Mouse (Mus musculus) G1E (cell line): ENCODE data around the gene Atf3. TPM values are rescaled to one million over a fixed set of nuclear protein-coding genes. Genes with fewer than 3 reads are reported as not detected.

ENCODE experiments used
- ATAC-seq: 2 replicates; pipeline ENCODE4 v1.8.0; 2016; ENCODE audit warnings: mild to moderate bottlenecking; ENCODE audit not compliant: insufficient number of reproducible peaks, poor library complexity, low FRiP score, severe bottlenecking; ENCODE audit errors: extremely low read depth
- DNase-seq: peaks from one replicate; pipeline ENCODE4 v3.0.0; 2012; ENCODE audit warnings: low spot score
- H3K27me3 ChIP-seq: 2 replicates; pipeline ENCODE4 v1.6.1; 2012; ENCODE audit warnings: mild to moderate bottlenecking, low read length, inconsistent platforms; ENCODE audit not compliant: insufficient read depth
- H3K36me3 ChIP-seq: replicated peaks from 2 replicates; pipeline ENCODE3; 2012; ENCODE audit warnings: mild to moderate bottlenecking, inconsistent platforms
- H3K4me1 ChIP-seq: 2 replicates; pipeline ENCODE4 v1.6.1; 2012; ENCODE audit warnings: low read depth, low read length, inconsistent platforms, mixed read lengths; ENCODE audit not compliant: insufficient read depth
- H3K4me3 ChIP-seq: 2 replicates; pipeline ENCODE4 v1.5.1; 2012; ENCODE audit warnings: low read depth, mild to moderate bottlenecking, inconsistent platforms, low read length, moderate library complexity, mixed read lengths
- H3K9me3 ChIP-seq: replicated peaks from 2 replicates; pipeline ENCODE4 v1.6.1; 2012; ENCODE audit warnings: inconsistent platforms
- CTCF ChIP-seq: IDR thresholded peaks from 2 replicates; pipeline ENCODE4 v1.5.1; 2012; ENCODE audit warnings: low read depth, low read length, inconsistent platforms, mixed read lengths
- GATA1 ChIP-seq: IDR thresholded peaks from 2 replicates; pipeline ENCODE4 v1.6.1; 2012; ENCODE audit warnings: borderline replicate concordance, low read length, inconsistent platforms, mixed read lengths
- GATA2 ChIP-seq: IDR thresholded peaks from 2 replicates; pipeline ENCODE4 v1.6.1; 2012; ENCODE audit warnings: low read depth, low read length, inconsistent platforms, borderline replicate concordance
- POLR2AphosphoS5 ChIP-seq: IDR thresholded peaks from 2 replicates; pipeline ENCODE4 v1.6.1; 2012; ENCODE audit warnings: low read depth, low read length, inconsistent platforms; ENCODE audit not compliant: insufficient replicate concordance
- TAL1 ChIP-seq: conservative IDR thresholded peaks from 2 replicates; pipeline ENCODE4 v1.6.1; 2012; ENCODE audit warnings: low read depth, low read length, inconsistent platforms, mixed read lengths
- polyA plus RNA-seq: library from polyadenylated mRNA; stranded (reverse); fragments of >175 nt; gene quantifications from 2 replicates; pipeline ENCODE4 v1.2.3, GENCODE M21; 2012
- total RNA-seq, 2 experiments: library from RNA; stranded (forward) in 1 of 2; stranded (reverse) in 1 of 2; fragments of 200-1000 nt in 1 of 2; fragments of >200 nt in 1 of 2; fragmentation: Nextera tagmentation in 1 of 2; gene quantifications; 2 replicates each; pipeline ENCODE4 v1.2.3; 2014 to 2017

Atf3 gene
- total and polyA plus RNA-seq, 3 experiments: 0.16 TPM; not detected in 2

DNA sequence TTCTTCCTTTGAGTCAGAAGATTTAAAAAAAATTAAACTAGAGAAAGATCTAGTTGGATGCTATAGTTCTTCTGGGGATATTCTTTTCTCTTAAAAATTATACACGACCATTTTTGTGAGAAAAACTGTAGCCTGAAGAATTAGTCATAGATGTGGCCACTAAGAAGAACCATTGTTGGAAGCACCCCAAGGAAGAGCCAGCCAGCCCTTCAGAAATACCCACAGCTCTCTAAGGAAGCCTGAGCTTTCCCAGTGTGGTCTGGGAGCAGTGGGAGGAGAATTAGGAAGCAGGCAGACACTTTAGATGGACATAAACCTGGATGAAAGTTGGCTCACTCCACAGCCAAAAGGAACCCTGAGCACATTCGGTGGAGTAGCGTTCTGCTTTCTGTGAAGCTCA is 40.7 kb upstream of the Atf3 start:
- ATAC-seq (no peak), DNase-seq (no peak)
- H3K4me3 ChIP-seq: no peak overlapping the region
- H3K9me3 ChIP-seq: no peaks in the 10 kb centered on the region
- H3K4me1 ChIP-seq: no peaks in the 10 kb centered on the region
- TF ChIP-seq GATA1: no peak
- no peak for TF ChIP-seq TAL1
- TF ChIP-seq POLR2AphosphoS5: no peak
- TF ChIP-seq GATA2: no peak
- no peaks in the 10 kb centered on the region for H3K36me3 ChIP-seq
- peaks cover 19% of the 10 kb centered on the region; the same call in 1 of the 2 replicates for H3K27me3 ChIP-seq

DNA sequence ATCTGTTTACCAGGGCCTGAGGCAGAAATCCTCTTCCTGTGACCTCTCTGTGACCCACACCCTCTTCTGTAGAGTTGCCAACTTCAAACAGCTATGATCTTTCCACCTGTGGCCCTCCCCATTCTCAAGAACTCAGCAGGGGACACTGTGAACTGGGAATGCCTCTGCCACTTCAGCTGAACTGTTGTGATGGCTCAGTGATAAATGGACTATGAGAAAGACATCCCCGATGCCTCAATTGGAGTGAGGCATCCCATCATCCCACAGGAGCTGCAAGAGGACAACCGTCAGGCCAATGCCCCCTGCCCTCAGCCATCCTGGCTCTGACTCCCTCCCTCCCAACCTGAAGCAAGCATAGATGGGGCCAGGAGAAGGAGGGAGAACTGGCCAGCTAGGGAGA is 40.1 kb upstream of the Atf3 start:
- H3K4me1 ChIP-seq: no peaks in the 10 kb centered on the region
- H3K36me3 ChIP-seq: no peaks in the 10 kb centered on the region
- no peaks in the 10 kb centered on the region for H3K9me3 ChIP-seq
- H3K4me3 ChIP-seq: no peak overlapping the region
- no peak for DNase-seq
- peaks cover 19% of the 10 kb centered on the region; the same call in 1 of the 2 replicates for H3K27me3 ChIP-seq
- ATAC-seq: no peak
- no peak for TF ChIP-seq GATA1
- no peak for TF ChIP-seq TAL1
- no peak for TF ChIP-seq POLR2AphosphoS5
- TF ChIP-seq GATA2: no peak
- TF ChIP-seq CTCF: no peak

DNA sequence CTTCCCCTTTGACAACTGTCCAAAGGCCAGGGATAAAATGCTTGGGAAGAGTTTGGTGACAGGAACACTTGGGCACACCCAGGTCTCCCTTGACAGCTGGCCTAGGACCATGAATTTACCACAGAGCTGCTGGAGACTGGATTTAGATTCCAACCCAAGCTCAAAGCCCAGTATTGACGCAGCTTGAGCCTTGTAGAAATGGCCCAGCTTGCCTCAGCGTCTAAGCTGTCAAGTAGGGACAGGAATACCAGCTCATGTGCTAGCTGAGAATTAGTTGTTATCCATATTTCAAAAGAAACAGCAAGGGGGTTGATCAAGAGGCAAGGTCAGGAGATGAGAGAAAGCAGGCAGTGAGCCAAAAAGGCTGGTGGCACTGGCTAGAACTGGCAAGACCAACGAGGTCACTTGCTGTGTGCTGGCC is 39.5 kb upstream of the Atf3 start:
- TF ChIP-seq GATA1: no peak
- no peak for TF ChIP-seq TAL1
- no peak for TF ChIP-seq POLR2AphosphoS5
- TF ChIP-seq CTCF: no peak
- no peak for TF ChIP-seq GATA2
- ATAC-seq (no peak), DNase-seq (no peak)
- peaks cover 19% of the 10 kb centered on the region; the same call in 1 of the 2 replicates for H3K27me3 ChIP-seq
- no peak overlapping the region for H3K4me3 ChIP-seq
- no peaks in the 10 kb centered on the region for H3K4me1 ChIP-seq
- no peaks in the 10 kb centered on the region for H3K9me3 ChIP-seq
- no peaks in the 10 kb centered on the region for H3K36me3 ChIP-seq

DNA sequence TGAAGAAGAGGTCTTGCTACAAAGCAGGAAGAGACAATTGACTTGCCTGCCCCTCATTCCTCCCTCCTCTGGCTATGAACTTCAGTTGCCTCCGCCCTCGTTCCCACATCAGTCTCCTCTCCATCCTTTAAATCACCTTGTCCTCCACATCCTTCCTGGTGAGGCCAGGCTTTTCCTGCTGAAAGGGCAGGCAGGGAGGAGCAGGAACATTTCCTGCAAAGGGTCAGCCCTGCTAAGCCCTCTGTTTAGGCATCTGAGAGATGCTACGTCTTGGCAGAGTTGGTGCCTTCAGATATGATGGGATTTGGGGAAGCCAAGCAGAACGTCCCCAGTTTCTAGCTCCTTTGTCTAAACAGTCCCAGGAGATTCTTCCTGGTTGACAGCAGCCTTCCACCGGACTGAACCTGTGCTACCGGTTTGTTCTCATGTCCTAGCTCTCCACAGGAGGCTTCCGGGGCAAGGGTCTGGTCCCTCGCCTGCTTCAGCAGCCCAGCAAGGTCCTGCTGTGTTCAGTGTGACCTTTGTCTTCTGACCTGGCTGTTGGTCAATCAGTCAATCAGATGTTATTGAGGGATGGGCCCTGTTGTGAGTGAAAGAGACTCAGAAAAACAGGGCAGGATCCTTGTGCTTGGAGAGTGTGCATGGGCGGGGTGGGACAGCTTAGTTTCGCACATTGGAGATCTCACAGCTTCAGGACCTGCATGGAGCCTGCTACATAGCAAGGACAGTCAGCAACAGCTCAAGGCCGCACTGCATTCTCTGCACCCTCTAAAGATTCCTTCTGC is 38.9 kb upstream of the Atf3 start:
- Histone ChIP-seq H3K4me3 (no peak overlapping the region), H3K36me3 (no peaks in the 10 kb centered on the region), H3K9me3 (no peaks in the 10 kb centered on the region), H3K4me1 (no peaks in the 10 kb centered on the region), H3K27me3 (peaks cover 19% of the 10 kb centered on the region; the same call in 1 of the 2 replicates)
- TF ChIP-seq GATA2 (no peak), TAL1 (no peak), CTCF (no peak), POLR2AphosphoS5 (no peak), GATA1 (no peak)
- DNase-seq (no peak), ATAC-seq (no peak)

DNA sequence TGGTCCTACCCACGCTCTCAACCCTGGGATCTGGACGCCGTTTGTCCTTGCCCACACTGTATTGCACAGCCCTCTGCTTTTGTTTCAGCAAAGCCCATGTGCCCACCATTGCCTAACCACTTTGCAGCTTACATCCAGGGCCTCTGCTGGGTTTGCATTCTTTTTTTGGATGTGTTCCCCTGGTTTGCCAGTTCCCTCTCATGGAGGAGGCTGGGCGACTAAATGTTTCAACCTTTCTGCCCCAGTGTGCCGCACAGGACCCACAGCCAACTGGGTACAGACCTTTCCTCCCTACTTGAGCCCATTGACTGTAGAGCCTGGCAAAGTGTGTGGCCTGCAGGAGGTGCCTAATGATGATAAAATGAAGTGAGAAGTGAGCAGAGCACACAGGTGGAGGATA is 38.3 kb upstream of the Atf3 start:
- H3K36me3 ChIP-seq: no peaks in the 10 kb centered on the region
- ATAC-seq (no peak), DNase-seq (no peak)
- peaks cover 19% of the 10 kb centered on the region; the same call in 1 of the 2 replicates for H3K27me3 ChIP-seq
- TF ChIP-seq CTCF (no peak), GATA2 (no peak), TAL1 (no peak), POLR2AphosphoS5 (no peak), GATA1 (no peak)
- no peaks in the 10 kb centered on the region for H3K9me3 ChIP-seq
- no peak overlapping the region for H3K4me3 ChIP-seq
- H3K4me1 ChIP-seq: no peaks in the 10 kb centered on the region

DNA sequence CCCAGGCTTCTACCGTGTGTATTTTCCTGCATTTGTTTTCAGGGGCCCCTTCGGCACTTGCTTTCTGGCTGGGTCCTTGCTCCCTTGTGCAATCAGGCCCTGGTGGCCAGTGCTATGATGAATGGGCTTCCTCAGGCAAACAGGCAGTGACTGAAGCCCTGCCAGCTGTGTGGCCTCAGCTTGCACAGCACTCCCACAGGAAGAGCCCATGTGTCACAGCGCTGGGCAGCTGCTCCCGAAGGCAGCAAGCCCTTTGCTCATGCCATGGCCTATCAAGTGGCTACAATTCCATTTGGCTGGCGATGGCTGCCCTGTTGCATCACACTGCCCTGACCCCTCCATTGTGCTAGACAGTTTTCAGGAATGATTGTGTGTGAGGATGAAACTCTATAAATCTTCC is 36.6 kb upstream of the Atf3 start:
- DNase-seq: no peak
- TF ChIP-seq CTCF (no peak), GATA1 (no peak), POLR2AphosphoS5 (no peak), GATA2 (no peak), TAL1 (no peak)
- Histone ChIP-seq H3K36me3 (no peaks in the 10 kb centered on the region), H3K27me3 (peaks cover 20% of the 10 kb centered on the region), H3K9me3 (no peaks in the 10 kb centered on the region), H3K4me3 (no peak overlapping the region), H3K4me1 (peaks cover 4% of the 10 kb centered on the region; the same call in 1 of the 2 replicates)
- no peak for ATAC-seq
